Mouse (Mus musculus) heart, embryonic 15.5 days (tissue): ENCODE data around the gene Camsap2. TPM values are rescaled to one million over a fixed set of nuclear protein-coding genes. Genes with fewer than 3 reads are reported as not detected.

Source experiments
- ATAC-seq: fragments of 200-750 bp; cut with Nextera tagmentation; replicated peaks from 2 replicates; pipeline ENCODE4 v1.8.0; 2017; ENCODE audit warnings: low read depth, moderate TSS enrichment; ENCODE audit not compliant: insufficient number of reproducible peaks, insufficient read depth, low FRiP score
- H3K27ac ChIP-seq: fragments of 300-500 bp; sonication (generic); 2 replicates; pipeline ENCODE4 v1.5.1; 2015; ENCODE audit warnings: mild to moderate bottlenecking, inconsistent platforms
- H3K27me3 ChIP-seq: fragments of 300-500 bp; sonication (generic); 2 replicates; pipeline ENCODE4 v1.6.1; 2015; ENCODE audit warnings: inconsistent platforms
- H3K36me3 ChIP-seq: fragments of 300-500 bp; sonication (generic); 2 replicates; pipeline ENCODE4 v1.6.1; 2015; ENCODE audit warnings: mild to moderate bottlenecking, inconsistent platforms
- H3K4me1 ChIP-seq: fragments of 300-500 bp; sonication (generic); replicated peaks from 2 replicates; pipeline ENCODE4 v1.6.1; 2015; ENCODE audit warnings: inconsistent platforms
- H3K4me2 ChIP-seq: fragments of 300-500 bp; sonication (generic); 2 replicates; pipeline ENCODE4 v1.6.1; 2015; ENCODE audit warnings: inconsistent platforms, mild to moderate bottlenecking, moderate library complexity
- H3K4me3 ChIP-seq: fragments of 300-500 bp; sonication (generic); 2 replicates; pipeline ENCODE4 v1.5.1; 2015; ENCODE audit warnings: mild to moderate bottlenecking, inconsistent platforms
- H3K9ac ChIP-seq: fragments of 300-500 bp; sonication (generic); 2 replicates; pipeline ENCODE4 v1.6.1; 2015; ENCODE audit warnings: mild to moderate bottlenecking, inconsistent platforms
- H3K9me3 ChIP-seq: fragments of 300-500 bp; sonication (generic); replicated peaks from 2 replicates; pipeline ENCODE4 v1.6.1; 2016; ENCODE audit warnings: inconsistent platforms
- WGBS: fragments of 180-500 bp; shearing (Covaris S2); methylation state at CpG from one replicate; pipeline ENCODE4 v1.1.7; 2015; ENCODE audit warnings: mixed read lengths; 5-methylcytosine and 5-hydroxymethylcytosine counted together
- polyA plus RNA-seq: library from polyadenylated mRNA; unstranded; fragments of >200 nt; fragmentation: Nextera tagmentation; extraction: Ambion mirVana; gene quantifications from 2 replicates; pipeline ENCODE4 v1.2.1, GENCODE M21; 2015

Camsap2 gene
- polyA plus RNA-seq, 1 experiment from 2014 or later = 5.6 TPM

DNA sequence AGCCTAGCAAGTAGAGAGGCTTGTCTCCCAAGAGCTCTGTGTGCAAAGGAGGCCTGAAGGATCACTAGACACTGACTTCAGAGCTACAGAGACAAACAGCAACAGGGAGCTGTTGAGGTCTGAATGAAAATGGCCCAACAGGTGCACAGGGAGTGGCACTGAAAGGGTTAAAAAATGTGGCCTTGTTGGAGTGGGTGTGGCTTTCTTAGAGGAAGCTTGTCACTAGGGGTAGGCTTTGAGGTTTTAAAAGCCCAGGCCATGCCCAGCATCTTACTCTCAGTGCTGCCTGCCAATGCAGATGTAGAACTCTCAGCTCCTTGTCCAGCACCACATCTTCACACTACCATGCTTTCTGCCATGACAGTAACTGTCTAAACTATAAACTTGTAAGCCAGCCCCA is 29.6 kb downstream of the Camsap2 start:
- H3K4me1 ChIP-seq = 0 out of 2 replicates have a peak, but pooled peaks cover 2% of the 10 kb centered on the region
- no peak overlapping the region for H3K4me3 ChIP-seq
- no peaks in the 10 kb centered on the region for H3K36me3 ChIP-seq
- H3K4me2 ChIP-seq = no peak overlapping the region
- H3K27me3 ChIP-seq = no peaks in the 10 kb centered on the region
- H3K27ac ChIP-seq = no peak overlapping the region
- no peaks in the 10 kb centered on the region for H3K9me3 ChIP-seq
- no peak for ATAC-seq
- no peak overlapping the region for H3K9ac ChIP-seq

DNA sequence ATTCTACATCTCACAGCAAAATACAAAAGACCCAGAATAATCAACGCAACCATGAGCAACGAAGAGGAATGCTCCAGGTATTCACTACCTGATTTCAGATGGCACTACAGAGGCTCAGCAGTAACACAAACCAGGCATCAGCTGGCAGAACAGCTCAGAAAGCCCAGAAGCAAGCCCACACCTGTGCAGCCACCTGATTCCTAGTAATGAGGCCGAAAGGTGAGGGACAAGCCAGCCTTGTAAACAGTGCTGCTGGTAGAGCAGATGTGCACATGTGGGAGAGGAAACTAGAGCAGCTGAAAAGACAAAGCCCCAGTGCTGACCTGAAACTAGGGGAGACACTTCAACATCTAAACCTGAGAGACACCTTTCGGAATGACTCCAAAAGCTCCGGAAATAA is 36.7 kb downstream of the Camsap2 start:
- Histone ChIP-seq H3K4me2 (no peak overlapping the region), H3K4me3 (no peak overlapping the region), H3K9ac (no peak overlapping the region), H3K9me3 (no peaks in the 10 kb centered on the region), H3K36me3 (no peaks in the 10 kb centered on the region), H3K27me3 (no peaks in the 10 kb centered on the region), H3K27ac (no peak overlapping the region), H3K4me1 (no peaks in the 10 kb centered on the region)
- 89% methylated on average over 5 of the region's 5 CpGs for WGBS
- ATAC-seq = no peak

DNA sequence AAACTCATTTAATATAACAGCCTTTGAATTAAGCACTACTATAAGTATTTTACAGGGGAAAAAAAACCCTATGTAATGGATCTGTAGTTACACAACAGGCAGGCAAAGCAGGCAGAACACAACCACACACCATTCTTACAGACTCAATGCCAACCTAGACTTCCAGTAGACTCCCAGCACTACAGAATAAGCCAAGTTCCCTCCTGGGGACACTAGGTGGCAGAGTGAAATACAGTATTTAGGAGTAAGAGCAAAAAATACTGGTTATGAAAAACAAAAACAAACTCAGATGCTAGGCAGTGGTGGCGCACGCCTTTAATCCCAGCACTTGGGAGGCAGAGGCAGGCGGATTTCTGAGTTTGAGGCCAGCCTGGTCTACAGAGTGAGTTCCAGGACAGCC is 39.5 kb downstream of the Camsap2 start:
- no peaks in the 10 kb centered on the region for H3K9me3 ChIP-seq
- H3K4me1 ChIP-seq = no peaks in the 10 kb centered on the region
- ATAC-seq = no peak

DNA sequence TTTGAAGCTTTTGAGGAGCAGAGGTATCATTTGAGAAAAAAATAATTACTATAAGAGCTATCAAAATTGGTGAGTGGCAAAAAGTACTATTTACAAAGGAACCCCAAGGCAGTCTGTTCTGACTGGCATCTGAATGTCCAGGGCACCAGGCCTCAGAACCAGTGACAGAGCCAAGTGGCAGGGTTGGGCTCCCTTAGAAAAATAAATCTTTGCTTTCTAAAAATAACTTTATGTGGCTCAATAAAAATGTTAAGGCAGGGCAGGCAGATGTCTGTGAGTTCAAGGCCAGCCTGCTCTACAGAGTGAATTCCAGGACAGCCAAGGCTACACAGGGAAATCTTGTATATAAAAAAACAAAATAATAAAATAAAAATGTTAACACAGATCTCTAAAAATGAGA is 51.9 kb downstream of the Camsap2 start:
- no peak for ATAC-seq
- no peak overlapping the region for H3K4me3 ChIP-seq
- H3K4me2 ChIP-seq = no peak overlapping the region
- H3K27me3 ChIP-seq = no peaks in the 10 kb centered on the region
- no peak overlapping the region for H3K27ac ChIP-seq
- H3K9me3 ChIP-seq = no peaks in the 10 kb centered on the region
- no peaks in the 10 kb centered on the region for H3K4me1 ChIP-seq
- H3K9ac ChIP-seq = no peak overlapping the region
- no peaks in the 10 kb centered on the region for H3K36me3 ChIP-seq

More for the DNA sequence above, 39.5 kb downstream of the Camsap2 start:
- no peaks in the 10 kb centered on the region; the same call in 1 of the 2 replicates for H3K36me3 ChIP-seq
- 75% methylated on average over 3 of the region's 3 CpGs for WGBS
- no peak overlapping the region for H3K27ac ChIP-seq
- H3K9ac ChIP-seq = no peak overlapping the region
- H3K4me2 ChIP-seq = no peak overlapping the region
- no peaks in the 10 kb centered on the region for H3K27me3 ChIP-seq
- no peak overlapping the region for H3K4me3 ChIP-seq

GRCm38 (mm10) chr1:136289803-136290202 is 56.1 kb downstream of the Camsap2 start:
- no peak overlapping the region for H3K4me3 ChIP-seq
- 38% methylated on average over 1 of the region's 1 CpGs for WGBS
- H3K4me1 ChIP-seq = no peaks in the 10 kb centered on the region
- no peak overlapping the region for H3K9ac ChIP-seq
- no peaks in the 10 kb centered on the region for H3K27me3 ChIP-seq
- ATAC-seq = no peak
- H3K4me2 ChIP-seq = no peak overlapping the region
- H3K9me3 ChIP-seq = no peaks in the 10 kb centered on the region
- H3K27ac ChIP-seq = no peak overlapping the region
- H3K36me3 ChIP-seq = 0 out of 2 replicates have a peak, but pooled peaks cover 5% of the 10 kb centered on the region

- H3K4me2 ChIP-seq = no peak overlapping the region
- H3K36me3 ChIP-seq = peaks cover 68% of the 10 kb centered on the region
- WGBS = 85% methylated on average over 8 of the region's 8 CpGs
- H3K9me3 ChIP-seq = no peaks in the 10 kb centered on the region
- no peaks in the 10 kb centered on the region for H3K27me3 ChIP-seq
- no peaks in the 10 kb centered on the region for H3K4me1 ChIP-seq
- no peak overlapping the region for H3K27ac ChIP-seq
- no peak overlapping the region for H3K9ac ChIP-seq
- H3K4me3 ChIP-seq = no peak overlapping the region
- no peak for ATAC-seq
Measured at GRCm38 (mm10) chr1:136277366-136277765, 68.5 kb downstream of the Camsap2 start.

- Histone ChIP-seq H3K4me2 (no peak overlapping the region), H3K9me3 (no peaks in the 10 kb centered on the region), H3K4me1 (no peaks in the 10 kb centered on the region), H3K9ac (no peak overlapping the region), H3K27me3 (peaks cover 5% of the 10 kb centered on the region; the same call in 1 of the 2 replicates), H3K36me3 (peaks cover 30% of the 10 kb centered on the region), H3K27ac (no peak overlapping the region), H3K4me3 (no peak overlapping the region)
- ATAC-seq = no peak
- WGBS = 80% methylated on average over 7 of the region's 7 CpGs
Measured at GRCm38 (mm10) chr1:136268224-136268623, 77.7 kb downstream of the Camsap2 start.

DNA sequence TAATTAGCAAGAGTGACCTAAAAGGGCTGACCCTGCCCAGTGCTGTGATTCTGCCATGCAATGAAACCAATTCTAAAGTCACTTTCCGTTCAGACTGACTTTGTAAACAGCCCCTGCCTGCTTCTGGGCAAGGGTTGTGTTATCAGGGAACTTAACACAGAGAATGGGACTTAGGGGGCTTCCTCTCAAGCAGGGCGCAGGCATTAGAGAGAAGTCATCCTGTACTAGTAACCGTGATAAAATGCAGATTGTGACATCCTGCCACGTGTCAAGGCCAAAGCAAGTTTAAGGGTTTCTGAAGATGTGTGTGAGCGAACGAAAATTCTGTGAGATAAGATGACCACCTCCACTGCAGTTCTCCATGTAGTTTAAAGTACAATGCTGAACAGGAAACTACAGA is 79.8 kb downstream of the Camsap2 start:
- no peaks in the 10 kb centered on the region for H3K4me1 ChIP-seq
- 37% methylated on average over 6 of the region's 6 CpGs for WGBS
- H3K27ac ChIP-seq = no peak overlapping the region
- no peak overlapping the region for H3K9ac ChIP-seq
- peaks cover 20% of the 10 kb centered on the region for H3K27me3 ChIP-seq
- no peak for ATAC-seq
- H3K4me3 ChIP-seq = no peak overlapping the region
- H3K4me2 ChIP-seq = no peak overlapping the region
- H3K9me3 ChIP-seq = no peaks in the 10 kb centered on the region
- peaks cover 11% of the 10 kb centered on the region for H3K36me3 ChIP-seq

DNA sequence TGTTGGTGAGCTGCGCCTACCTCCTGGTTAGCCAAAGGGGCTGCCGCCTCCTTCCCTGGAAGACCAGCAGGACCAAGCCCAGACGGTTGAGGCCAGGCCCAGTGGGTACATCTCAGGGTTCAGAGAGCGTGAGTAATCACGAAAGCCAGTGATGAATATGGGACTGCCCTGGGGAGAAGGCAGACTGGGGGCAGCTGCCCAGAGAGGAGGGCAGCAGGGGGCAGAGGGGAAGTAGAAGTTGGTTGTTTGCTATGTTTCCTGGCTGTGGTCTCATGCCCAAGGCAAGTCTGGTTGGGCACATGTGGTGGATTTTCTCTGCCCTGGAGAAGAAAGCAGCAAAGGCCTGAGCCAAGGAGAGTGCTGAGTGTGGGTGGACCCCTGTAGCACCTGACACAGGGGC is 82.5 kb downstream of the Camsap2 start:
- no peak for ATAC-seq
- Histone ChIP-seq H3K27me3 (peaks cover 47% of the 10 kb centered on the region), H3K27ac (no peak overlapping the region), H3K4me1 (peaks cover 16% of the 10 kb centered on the region), H3K9me3 (no peaks in the 10 kb centered on the region), H3K9ac (no peak overlapping the region), H3K4me3 (no peak overlapping the region), H3K36me3 (no peaks in the 10 kb centered on the region), H3K4me2 (no peak overlapping the region)
- WGBS = 88% methylated on average over 5 of the region's 5 CpGs

GRCm38 (mm10) chr1:136260635-136261238 is 85.2 kb downstream of the Camsap2 start, which contains the start of gene Gpr25:
TSS of gene Gpr25 (minus strand) at chr1:136260873.
- Histone ChIP-seq H3K4me2 (peak within 1 kb of the TSS; percentile 97), H3K27ac (no peak within 1 kb of the TSS; the same call in 1 of the 2 replicates), H3K4me3 (peak within 1 kb of the TSS; percentile 61), H3K9me3 (no peaks in the 10 kb centered on the region), H3K9ac (peak within 1 kb of the TSS; percentile 58), H3K4me1 (peaks cover 19% of the 10 kb centered on the region), H3K36me3 (no peaks in the 10 kb centered on the region), H3K27me3 (peaks cover 71% of the 10 kb centered on the region)
- 9% methylated on average over 28 of the region's 28 CpGs for WGBS
- ATAC-seq = no peak; the same call in 1 of the 2 replicates

GRCm38 (mm10) chr1:136259893-136260634 is 85.8 kb downstream of the Camsap2 start:
- Histone ChIP-seq H3K9me3 (no peaks in the 10 kb centered on the region), H3K27me3 (peaks cover 73% of the 10 kb centered on the region), H3K4me2 (peak overlapping the region; percentile 97), H3K36me3 (no peaks in the 10 kb centered on the region), H3K4me3 (peak overlapping the region; percentile 61), H3K9ac (peak overlapping the region; percentile 58), H3K4me1 (peaks cover 23% of the 10 kb centered on the region), H3K27ac (no peak overlapping the region; the same call in 1 of the 2 replicates)
- under 1% methylated on average over 95 of the region's 95 CpGs for WGBS
- ATAC-seq = peak; percentile 55

- no peaks in the 10 kb centered on the region for H3K9me3 ChIP-seq
- 0 out of 2 replicates have a peak, but pooled peaks have one; percentile 18 for ATAC-seq
- peak overlapping the region; percentile 97 for H3K4me2 ChIP-seq
- peaks cover 23% of the 10 kb centered on the region for H3K4me1 ChIP-seq
- H3K27ac ChIP-seq = no peak overlapping the region; the same call in 1 of the 2 replicates
- H3K9ac ChIP-seq = peak overlapping the region; percentile 58
- WGBS = 3% methylated on average over 16 of the region's 16 CpGs
- H3K36me3 ChIP-seq = no peaks in the 10 kb centered on the region
- H3K27me3 ChIP-seq = peaks cover 72% of the 10 kb centered on the region
- peak overlapping the region; percentile 61 for H3K4me3 ChIP-seq
Measured at GRCm38 (mm10) chr1:136259543-136259892, 86.4 kb downstream of the Camsap2 start.
